Mouse (Mus musculus) stomach, embryonic 15.5 days (tissue): ENCODE results near the gene 4931409K22Rik. TPM values are rescaled to one million over a fixed set of nuclear protein-coding genes. Genes with fewer than 3 reads are reported as not detected.
A peak's percentile ranks its signal among the peaks of the same experiment; 100 is the strongest.

ENCODE experiments used
- ATAC-seq: fragments of 200-750 bp; cut with Nextera tagmentation; 2 replicates; pipeline ENCODE4 v1.8.0; 2017; ENCODE audit warnings: low read depth, moderate number of reproducible peaks, moderate TSS enrichment; ENCODE audit not compliant: insufficient read depth, low FRiP score
- H3K27ac ChIP-seq: fragments of 300-500 bp; sonication (generic); 2 replicates; pipeline ENCODE4 v1.5.1; 2015; ENCODE audit warnings: mild to moderate bottlenecking, inconsistent platforms
- H3K27me3 ChIP-seq: fragments of 300-500 bp; sonication (generic); replicated peaks from 2 replicates; pipeline ENCODE4 v1.6.1; 2015; ENCODE audit warnings: inconsistent platforms
- H3K36me3 ChIP-seq: fragments of 300-500 bp; sonication (generic); 2 replicates; pipeline ENCODE4 v1.6.1; 2015; ENCODE audit warnings: inconsistent platforms
- H3K4me1 ChIP-seq: fragments of 300-500 bp; sonication (generic); 2 replicates; pipeline ENCODE4 v1.6.1; 2015; ENCODE audit warnings: inconsistent platforms
- H3K4me2 ChIP-seq: fragments of 300-500 bp; sonication (generic); 2 replicates; pipeline ENCODE4 v1.6.1; 2015; ENCODE audit warnings: mild to moderate bottlenecking, inconsistent platforms
- H3K4me3 ChIP-seq: fragments of 300-500 bp; sonication (generic); replicated peaks from 2 replicates; pipeline ENCODE4 v1.5.1; 2015; ENCODE audit warnings: inconsistent platforms
- H3K9ac ChIP-seq: fragments of 300-500 bp; sonication (generic); 2 replicates; pipeline ENCODE4 v1.6.1; 2015; ENCODE audit warnings: inconsistent platforms
- H3K9me3 ChIP-seq: fragments of 300-500 bp; sonication (generic); 2 replicates; pipeline ENCODE4 v1.6.1; 2016; ENCODE audit warnings: inconsistent platforms
- WGBS: fragments of 180-500 bp; shearing (Covaris S2); methylation state at CpG from one replicate; pipeline ENCODE4 v1.1.7; 2015; 5-methylcytosine and 5-hydroxymethylcytosine counted together
- polyA plus RNA-seq: library from polyadenylated mRNA; unstranded; fragments of >200 nt; fragmentation: Nextera tagmentation; extraction: Ambion mirVana; gene quantifications from 2 replicates; pipeline ENCODE4 v1.2.1, GENCODE M21; 2015

Gene 4931409K22Rik
- polyA plus RNA-seq, 1 experiment from 2014 or later, result 0.24 TPM

GRCm38 (mm10) chr5:24599137-24599536 lies 42.5 kb upstream of the 4931409K22Rik start:
- 0 out of 2 replicates have a peak, but pooled peaks cover 6% of the 10 kb centered on the region for H3K36me3 ChIP-seq
- H3K4me2 ChIP-seq, result peak overlapping the region; percentile 95
- no peaks in the 10 kb centered on the region for H3K9me3 ChIP-seq
- peaks cover 49% of the 10 kb centered on the region for H3K4me1 ChIP-seq
- H3K4me3 ChIP-seq, result peak overlapping the region; percentile 49
- H3K27ac ChIP-seq, result no peak overlapping the region
- no peaks in the 10 kb centered on the region for H3K27me3 ChIP-seq
- no peak overlapping the region; the same call in 1 of the 2 replicates for H3K9ac ChIP-seq
- 19% methylated on average over 8 of the region's 8 CpGs for WGBS
- ATAC-seq, result no peak

- Histone ChIP-seq H3K9me3 (no peaks in the 10 kb centered on the region), H3K4me2 (peak overlapping the region; percentile 95), H3K4me1 (peaks cover 44% of the 10 kb centered on the region), H3K4me3 (peak overlapping the region; percentile 49), H3K36me3 (peaks cover 10% of the 10 kb centered on the region; the same call in 1 of the 2 replicates), H3K27me3 (no peaks in the 10 kb centered on the region), H3K27ac (no peak overlapping the region), H3K9ac (peak overlapping the region; percentile 9; the same call in 1 of the 2 replicates)
- peak; percentile 7; the same call in 1 of the 2 replicates for ATAC-seq
- under 1% methylated on average over 34 of the region's 41 CpGs for WGBS
Observed at GRCm38 (mm10) chr5:24598570-24599006, 42.0 kb upstream of the 4931409K22Rik start.

- H3K4me3 ChIP-seq, result peak overlapping the region; percentile 49
- H3K4me1 ChIP-seq, result peaks cover 38% of the 10 kb centered on the region
- no peaks in the 10 kb centered on the region for H3K27me3 ChIP-seq
- H3K9me3 ChIP-seq, result no peaks in the 10 kb centered on the region
- no peak overlapping the region for H3K9ac ChIP-seq
- 26% methylated on average over 15 of the region's 15 CpGs for WGBS
- H3K27ac ChIP-seq, result no peak overlapping the region
- H3K4me2 ChIP-seq, result peak overlapping the region; percentile 95
- peaks cover 15% of the 10 kb centered on the region; the same call in 1 of the 2 replicates for H3K36me3 ChIP-seq
- ATAC-seq, result no peak
Observed at GRCm38 (mm10) chr5:24597901-24598569, 41.4 kb upstream of the 4931409K22Rik start.

GRCm38 (mm10) chr5:24597221-24597728 lies 40.7 kb upstream of the 4931409K22Rik start:
- H3K27me3 ChIP-seq, result no peaks in the 10 kb centered on the region
- ATAC-seq, result no peak
- peaks cover 21% of the 10 kb centered on the region; the same call in 1 of the 2 replicates for H3K36me3 ChIP-seq
- WGBS, result 66% methylated on average over 2 of the region's 2 CpGs
- H3K4me1 ChIP-seq, result peaks cover 38% of the 10 kb centered on the region
- H3K4me3 ChIP-seq, result no peak overlapping the region
- H3K9ac ChIP-seq, result no peak overlapping the region
- no peak overlapping the region for H3K4me2 ChIP-seq
- no peaks in the 10 kb centered on the region for H3K9me3 ChIP-seq
- no peak overlapping the region for H3K27ac ChIP-seq

- Histone ChIP-seq H3K4me1 (peaks cover 41% of the 10 kb centered on the region), H3K4me3 (no peak overlapping the region), H3K9ac (no peak overlapping the region), H3K27ac (no peak overlapping the region), H3K4me2 (no peak overlapping the region), H3K27me3 (no peaks in the 10 kb centered on the region), H3K36me3 (peaks cover 25% of the 10 kb centered on the region), H3K9me3 (no peaks in the 10 kb centered on the region)
- ATAC-seq, result no peak
- 22% methylated on average over 11 of the region's 11 CpGs for WGBS
Observed at GRCm38 (mm10) chr5:24596519-24597171, 40.0 kb upstream of the 4931409K22Rik start.

- peaks cover 25% of the 10 kb centered on the region for H3K36me3 ChIP-seq
- H3K4me1 ChIP-seq, result peaks cover 43% of the 10 kb centered on the region
- ATAC-seq, result no peak
- no peak overlapping the region for H3K4me3 ChIP-seq
- H3K27ac ChIP-seq, result no peak overlapping the region
- H3K4me2 ChIP-seq, result no peak overlapping the region
- H3K9me3 ChIP-seq, result no peaks in the 10 kb centered on the region
- WGBS, result 77% methylated on average over 14 of the region's 14 CpGs
- H3K9ac ChIP-seq, result no peak overlapping the region
- H3K27me3 ChIP-seq, result no peaks in the 10 kb centered on the region
Observed at GRCm38 (mm10) chr5:24595786-24596380, 39.3 kb upstream of the 4931409K22Rik start.

- no peaks in the 10 kb centered on the region for H3K27me3 ChIP-seq
- 89% methylated on average over 5 of the region's 5 CpGs for WGBS
- no peak for ATAC-seq
Observed at GRCm38 (mm10) chr5:24595261-24595660, 38.7 kb upstream of the 4931409K22Rik start.

GRCm38 (mm10) chr5:24594346-24594745 lies 37.7 kb upstream of the 4931409K22Rik start:
- H3K36me3 ChIP-seq, result peaks cover 28% of the 10 kb centered on the region
- H3K27ac ChIP-seq, result no peak overlapping the region
- ATAC-seq, result no peak
- H3K4me2 ChIP-seq, result no peak overlapping the region
- H3K27me3 ChIP-seq, result no peaks in the 10 kb centered on the region
- H3K9ac ChIP-seq, result no peak overlapping the region
- no peak overlapping the region for H3K4me3 ChIP-seq
- peaks cover 36% of the 10 kb centered on the region for H3K4me1 ChIP-seq
- H3K9me3 ChIP-seq, result no peaks in the 10 kb centered on the region
- WGBS, result 81% methylated on average over 5 of the region's 5 CpGs

More at GRCm38 (mm10) chr5:24595261-24595660, 38.7 kb upstream of the 4931409K22Rik start:
- no peaks in the 10 kb centered on the region for H3K9me3 ChIP-seq
- no peak overlapping the region for H3K27ac ChIP-seq
- H3K4me3 ChIP-seq, result no peak overlapping the region
- peaks cover 25% of the 10 kb centered on the region for H3K36me3 ChIP-seq
- no peak overlapping the region for H3K4me2 ChIP-seq
- H3K9ac ChIP-seq, result no peak overlapping the region
- H3K4me1 ChIP-seq, result peaks cover 39% of the 10 kb centered on the region

GRCm38 (mm10) chr5:24593928-24594327 lies 37.3 kb upstream of the 4931409K22Rik start:
- peaks cover 33% of the 10 kb centered on the region for H3K4me1 ChIP-seq
- WGBS, result 68% methylated on average over 10 of the region's 10 CpGs
- H3K27me3 ChIP-seq, result no peaks in the 10 kb centered on the region
- no peak overlapping the region for H3K9ac ChIP-seq
- no peak overlapping the region for H3K4me3 ChIP-seq
- H3K27ac ChIP-seq, result no peak overlapping the region
- H3K4me2 ChIP-seq, result no peak overlapping the region
- no peak for ATAC-seq
- H3K36me3 ChIP-seq, result peaks cover 32% of the 10 kb centered on the region
- H3K9me3 ChIP-seq, result no peaks in the 10 kb centered on the region

- H3K9me3 ChIP-seq, result no peaks in the 10 kb centered on the region
- no peak overlapping the region for H3K27ac ChIP-seq
- H3K36me3 ChIP-seq, result peaks cover 38% of the 10 kb centered on the region
- H3K27me3 ChIP-seq, result no peaks in the 10 kb centered on the region
- H3K4me2 ChIP-seq, result no peak overlapping the region
- WGBS, result 84% methylated on average over 10 of the region's 10 CpGs
- H3K4me3 ChIP-seq, result no peak overlapping the region
- peaks cover 26% of the 10 kb centered on the region for H3K4me1 ChIP-seq
- no peak overlapping the region for H3K9ac ChIP-seq
- no peak for ATAC-seq
Observed at GRCm38 (mm10) chr5:24593230-24593629, 36.6 kb upstream of the 4931409K22Rik start.

- Histone ChIP-seq H3K36me3 (peaks cover 40% of the 10 kb centered on the region), H3K4me1 (peaks cover 26% of the 10 kb centered on the region), H3K4me2 (no peak overlapping the region), H3K27ac (no peak overlapping the region), H3K4me3 (no peak overlapping the region), H3K27me3 (no peaks in the 10 kb centered on the region), H3K9ac (no peak overlapping the region), H3K9me3 (no peaks in the 10 kb centered on the region)
- 67% methylated on average over 21 of the region's 21 CpGs for WGBS
- ATAC-seq, result no peak
Observed at GRCm38 (mm10) chr5:24592471-24593160, 36.0 kb upstream of the 4931409K22Rik start.
